Mouse (Mus musculus): Measurements from ENCODE around the gene Gm28372. TPM values are rescaled to one million over a fixed set of nuclear protein-coding genes. Genes with fewer than 3 reads are reported as not detected.

Gm28372 gene
- polyA plus RNA-seq, 1 experiment from 2014 or later = not detected

GRCm38 (mm10) chr2:130436769-130437168 is 31.7 kb downstream of the Gm28372 start:
- Histone ChIP-seq H3K4me2 (no peak overlapping the region), H3K4me1 (replicated peaks) (no peaks in the 10 kb centered on the region), H3K27ac (no peak overlapping the region), H3K9me3 (replicated peaks) (no peaks in the 10 kb centered on the region), H3K9ac (no peak overlapping the region), H3K4me3 (no peak overlapping the region), H3K27me3 (no peaks in the 10 kb centered on the region), H3K36me3 (peaks cover 37% of the 10 kb centered on the region)
- WGBS = 95% methylated on average over 1 of the region's 1 CpGs
- no peak for ATAC-seq (replicated peaks; ENCODE audit: insufficient number of reproducible peaks, insufficient read depth, low FRiP score, low read depth)

- ATAC-seq (replicated peaks; ENCODE audit: insufficient number of reproducible peaks, insufficient read depth, low FRiP score, low read depth) = no peak
- H3K9ac ChIP-seq = no peak overlapping the region
- no peaks in the 10 kb centered on the region for H3K4me1 ChIP-seq (replicated peaks)
- no peaks in the 10 kb centered on the region for H3K9me3 ChIP-seq (replicated peaks)
- no peak overlapping the region for H3K4me3 ChIP-seq
- H3K36me3 ChIP-seq = peaks cover 57% of the 10 kb centered on the region
- H3K4me2 ChIP-seq = no peak overlapping the region
- no peak overlapping the region for H3K27ac ChIP-seq
- 85% methylated on average over 3 of the region's 3 CpGs for WGBS
- no peaks in the 10 kb centered on the region for H3K27me3 ChIP-seq
These were observed 33.8 kb downstream of the Gm28372 start for GRCm38 (mm10) chr2:130438861-130439260.

GRCm38 (mm10) chr2:130439840-130440480 is 34.9 kb downstream of the Gm28372 start:
- Histone ChIP-seq H3K9ac (no peak overlapping the region), H3K4me3 (no peak overlapping the region), H3K4me1 (replicated peaks) (no peaks in the 10 kb centered on the region), H3K9me3 (replicated peaks) (no peaks in the 10 kb centered on the region), H3K27me3 (no peaks in the 10 kb centered on the region), H3K36me3 (peaks cover 59% of the 10 kb centered on the region), H3K27ac (no peak overlapping the region), H3K4me2 (no peak overlapping the region)
- no peak for ATAC-seq (replicated peaks; ENCODE audit: insufficient number of reproducible peaks, insufficient read depth, low FRiP score, low read depth)
- WGBS = 88% methylated on average over 4 of the region's 4 CpGs

GRCm38 (mm10) chr2:130442162-130442561 is 37.1 kb downstream of the Gm28372 start:
- Histone ChIP-seq H3K9me3 (replicated peaks) (no peaks in the 10 kb centered on the region), H3K9ac (no peak overlapping the region), H3K4me1 (replicated peaks) (no peaks in the 10 kb centered on the region), H3K4me2 (no peak overlapping the region), H3K27me3 (no peaks in the 10 kb centered on the region), H3K27ac (no peak overlapping the region), H3K36me3 (peaks cover 59% of the 10 kb centered on the region), H3K4me3 (no peak overlapping the region)
- WGBS = 76% methylated on average over 10 of the region's 10 CpGs
- no peak for ATAC-seq (replicated peaks; ENCODE audit: insufficient number of reproducible peaks, insufficient read depth, low FRiP score, low read depth)

GRCm38 (mm10) chr2:130448449-130448848 is 43.4 kb downstream of the Gm28372 start:
- no peaks in the 10 kb centered on the region for H3K27me3 ChIP-seq
- H3K9ac ChIP-seq = no peak overlapping the region
- peaks cover 30% of the 10 kb centered on the region for H3K4me1 ChIP-seq (replicated peaks)
- no peaks in the 10 kb centered on the region for H3K9me3 ChIP-seq (replicated peaks)
- peaks cover 6% of the 10 kb centered on the region for H3K36me3 ChIP-seq
- ATAC-seq (replicated peaks; ENCODE audit: insufficient number of reproducible peaks, insufficient read depth, low FRiP score, low read depth) = no peak
- H3K4me2 ChIP-seq = no peak overlapping the region
- no peak overlapping the region for H3K27ac ChIP-seq
- no peak overlapping the region for H3K4me3 ChIP-seq

- Histone ChIP-seq H3K9ac (peak overlapping the region; percentile 91), H3K4me2 (peak overlapping the region; percentile 94), H3K4me1 (replicated peaks) (peaks cover 32% of the 10 kb centered on the region), H3K9me3 (replicated peaks) (no peaks in the 10 kb centered on the region), H3K27me3 (no peaks in the 10 kb centered on the region), H3K36me3 (no peaks in the 10 kb centered on the region; the same call in 1 of the 2 replicates), H3K27ac (no peak overlapping the region), H3K4me3 (peak overlapping the region; percentile 99)
- 9% methylated on average over 17 of the region's 17 CpGs for WGBS
- ATAC-seq (replicated peaks; ENCODE audit: insufficient number of reproducible peaks, insufficient read depth, low FRiP score, low read depth) = no peak
These were observed 44.2 kb downstream of the Gm28372 start for GRCm38 (mm10) chr2:130449021-130449793.

GRCm38 (mm10) chr2:130449794-130450433 is 44.9 kb downstream of the Gm28372 start, which contains the start of gene Ptpra:
Gene Ptpra, plus strand, starts transcription at chr2:130450278.
- Histone ChIP-seq H3K4me1 (replicated peaks) (peaks cover 34% of the 10 kb centered on the region), H3K4me3 (peak within 1 kb of the TSS; percentile 99), H3K27ac (peak within 1 kb of the TSS; percentile 86), H3K4me2 (peak within 1 kb of the TSS; percentile 94), H3K9ac (peak within 1 kb of the TSS; percentile 91), H3K36me3 (no peaks in the 10 kb centered on the region; the same call in 1 of the 2 replicates), H3K9me3 (replicated peaks) (no peaks in the 10 kb centered on the region), H3K27me3 (no peaks in the 10 kb centered on the region)
- WGBS = under 1% methylated on average over 50 of the region's 50 CpGs
- peak; percentile 96 for ATAC-seq (replicated peaks; ENCODE audit: insufficient number of reproducible peaks, insufficient read depth, low FRiP score, low read depth)

GRCm38 (mm10) chr2:130450434-130450796 is 45.4 kb downstream of the Gm28372 start:
- ATAC-seq (replicated peaks; ENCODE audit: insufficient number of reproducible peaks, insufficient read depth, low FRiP score, low read depth) = peak; percentile 83

GRCm38 (mm10) chr2:130451086-130451726 is 46.2 kb downstream of the Gm28372 start:
- Histone ChIP-seq H3K4me2 (peak overlapping the region; percentile 94), H3K36me3 (no peaks in the 10 kb centered on the region), H3K4me1 (replicated peaks) (peaks cover 38% of the 10 kb centered on the region), H3K9ac (peak overlapping the region; percentile 91), H3K27ac (no peak overlapping the region), H3K4me3 (peak overlapping the region; percentile 99), H3K27me3 (no peaks in the 10 kb centered on the region), H3K9me3 (replicated peaks) (no peaks in the 10 kb centered on the region)
- no peak for ATAC-seq (replicated peaks; ENCODE audit: insufficient number of reproducible peaks, insufficient read depth, low FRiP score, low read depth)
- 50% methylated on average over 14 of the region's 14 CpGs for WGBS

More at GRCm38 (mm10) chr2:130450434-130450796, 45.4 kb downstream of the Gm28372 start:
- 0% methylated on average over 43 of the region's 47 CpGs for WGBS
- Histone ChIP-seq H3K4me1 (replicated peaks) (peaks cover 34% of the 10 kb centered on the region), H3K9me3 (replicated peaks) (no peaks in the 10 kb centered on the region), H3K9ac (peak overlapping the region; percentile 91), H3K4me2 (peak overlapping the region; percentile 94), H3K27me3 (no peaks in the 10 kb centered on the region), H3K4me3 (peak overlapping the region; percentile 99), H3K27ac (peak overlapping the region; percentile 86), H3K36me3 (no peaks in the 10 kb centered on the region; the same call in 1 of the 2 replicates)

GRCm38 (mm10) chr2:130451727-130452090 is 46.7 kb downstream of the Gm28372 start:
- no peak overlapping the region for H3K27ac ChIP-seq
- H3K9me3 ChIP-seq (replicated peaks) = no peaks in the 10 kb centered on the region
- no peak for ATAC-seq (replicated peaks; ENCODE audit: insufficient number of reproducible peaks, insufficient read depth, low FRiP score, low read depth)
- H3K27me3 ChIP-seq = no peaks in the 10 kb centered on the region
- H3K36me3 ChIP-seq = no peaks in the 10 kb centered on the region
- peaks cover 38% of the 10 kb centered on the region for H3K4me1 ChIP-seq (replicated peaks)
- H3K4me2 ChIP-seq = peak overlapping the region; percentile 94
- H3K9ac ChIP-seq = peak overlapping the region; percentile 91; the same call in 1 of the 2 replicates
- WGBS = 59% methylated on average over 3 of the region's 3 CpGs
- H3K4me3 ChIP-seq = peak overlapping the region; percentile 99

- Histone ChIP-seq H3K4me3 (no peak overlapping the region), H3K27me3 (no peaks in the 10 kb centered on the region), H3K4me2 (no peak overlapping the region), H3K9me3 (replicated peaks) (no peaks in the 10 kb centered on the region), H3K27ac (no peak overlapping the region), H3K36me3 (no peaks in the 10 kb centered on the region), H3K9ac (no peak overlapping the region), H3K4me1 (replicated peaks) (peaks cover 41% of the 10 kb centered on the region)
- 54% methylated on average over 2 of the region's 2 CpGs for WGBS
- no peak for ATAC-seq (replicated peaks; ENCODE audit: insufficient number of reproducible peaks, insufficient read depth, low FRiP score, low read depth)
These were observed 47.2 kb downstream of the Gm28372 start for GRCm38 (mm10) chr2:130452266-130452665.
